Mouse (Mus musculus) liver, embryonic 14.5 days (tissue): ENCODE measurements around the gene Trim26. TPM values are rescaled to one million over a fixed set of nuclear protein-coding genes. Genes with fewer than 3 reads are reported as not detected.
"Not testable (repeated sequence)": the region's sequence is repeated elsewhere in the genome, so short reads cannot be mapped to it uniquely, and the experiment has no call there.

Source experiments
- ATAC-seq: fragments of 200-750 bp; cut with Nextera tagmentation; 2 replicates; pipeline ENCODE4 v1.8.0; 2017; ENCODE audit warnings: moderate number of reproducible peaks, mild to moderate bottlenecking, moderate library complexity; ENCODE audit not compliant: insufficient read depth
- DNase-seq, 3 experiments: peaks; one replicate each; pipeline ENCODE4 v3.0.0-alpha.2; 2012 to 2013; ENCODE audit warnings: low read depth in 3 of 3, low spot score in 3 of 3
- H3K27ac ChIP-seq: fragments of 300-500 bp; sonication (generic); 2 replicates; pipeline ENCODE4 v1.5.1; 2014; ENCODE audit warnings: moderate library complexity, mild to moderate bottlenecking, control low read depth, inconsistent platforms
- H3K27me3 ChIP-seq: fragments of 300-500 bp; sonication (generic); 2 replicates; pipeline ENCODE4 v1.6.1; 2014; ENCODE audit warnings: mild to moderate bottlenecking, low read length, moderate library complexity; ENCODE audit not compliant: control insufficient read depth, insufficient read depth
- H3K36me3 ChIP-seq: fragments of 300-500 bp; sonication (generic); replicated peaks from 2 replicates; pipeline ENCODE4 v1.6.1; 2014; ENCODE audit warnings: low read depth; ENCODE audit not compliant: control insufficient read depth, insufficient read depth
- H3K4me1 ChIP-seq, 2 experiments: fragments of 200-500 bp in 1 of 2; fragments of 300-500 bp in 1 of 2; sonication (generic) in 1 of 2; replicated peaks; 2 replicates each; pipeline ENCODE4 v1.6.1; 2012 to 2014; ENCODE audit warnings: antibody characterized with exemption in 1 of 2, inconsistent platforms in 1 of 2, low read length in 1 of 2; ENCODE audit not compliant: control insufficient read depth in 2 of 2, insufficient read depth in 2 of 2
- H3K4me2 ChIP-seq: fragments of 300-500 bp; sonication (generic); 2 replicates; pipeline ENCODE4 v1.6.1; 2014; ENCODE audit warnings: low read depth, mild to moderate bottlenecking, control low read depth, moderate library complexity
- H3K4me3 ChIP-seq, 2 experiments: fragments of 200-500 bp in 1 of 2; fragments of 300-500 bp in 1 of 2; sonication (generic) in 1 of 2; 2 replicates each; pipeline ENCODE4 v1.5.1; 2012 to 2014; ENCODE audit warnings: low read depth in 2 of 2, low read length in 2 of 2, mild to moderate bottlenecking in 2 of 2, control low read depth in 1 of 2, inconsistent platforms in 1 of 2, moderate library complexity in 1 of 2; ENCODE audit not compliant: insufficient read depth in 1 of 2
- H3K9ac ChIP-seq: fragments of 300-500 bp; sonication (generic); replicated peaks from 2 replicates; pipeline ENCODE4 v1.6.1; 2014; ENCODE audit warnings: mild to moderate bottlenecking, control low read depth, moderate library complexity
- H3K9me3 ChIP-seq: fragments of 300-500 bp; sonication (generic); 2 replicates; pipeline ENCODE4 v1.6.1; 2016; ENCODE audit warnings: low read length, mixed read lengths; ENCODE audit not compliant: control insufficient read depth
- CTCF ChIP-seq: IDR thresholded peaks from 2 replicates; pipeline ENCODE4 v1.5.1; 2016; ENCODE audit warnings: antibody characterized with exemption, low read depth, control low read depth
- EP300 ChIP-seq: IDR thresholded peaks from 2 replicates; pipeline ENCODE4 v1.6.1; 2016; ENCODE audit warnings: antibody characterized with exemption, low read depth
- WGBS: fragments of 180-500 bp; shearing (Covaris S2); extraction: QIAGEN DNeasy Blood & Tissue Kit; methylation state at CpG from one replicate; pipeline ENCODE4 v1.1.7; 2014; ENCODE audit not compliant: insufficient replicate concordance; 5-methylcytosine and 5-hydroxymethylcytosine counted together
- polyA plus RNA-seq, 2 experiments: library from polyadenylated mRNA; depleted of rRNA in 1 of 2; stranded (reverse) in 1 of 2; unstranded in 1 of 2; fragments of >200 nt; fragmentation: Nextera tagmentation in 1 of 2; extraction: Ambion mirVana in 1 of 2; gene quantifications; 2 replicates each; pipeline versions ENCODE4 v1.2.1 to v1.2.3; 2012 to 2014

The Trim26 gene
- polyA plus RNA-seq, 2 experiments: 6.7 to 8.6 TPM

DNA sequence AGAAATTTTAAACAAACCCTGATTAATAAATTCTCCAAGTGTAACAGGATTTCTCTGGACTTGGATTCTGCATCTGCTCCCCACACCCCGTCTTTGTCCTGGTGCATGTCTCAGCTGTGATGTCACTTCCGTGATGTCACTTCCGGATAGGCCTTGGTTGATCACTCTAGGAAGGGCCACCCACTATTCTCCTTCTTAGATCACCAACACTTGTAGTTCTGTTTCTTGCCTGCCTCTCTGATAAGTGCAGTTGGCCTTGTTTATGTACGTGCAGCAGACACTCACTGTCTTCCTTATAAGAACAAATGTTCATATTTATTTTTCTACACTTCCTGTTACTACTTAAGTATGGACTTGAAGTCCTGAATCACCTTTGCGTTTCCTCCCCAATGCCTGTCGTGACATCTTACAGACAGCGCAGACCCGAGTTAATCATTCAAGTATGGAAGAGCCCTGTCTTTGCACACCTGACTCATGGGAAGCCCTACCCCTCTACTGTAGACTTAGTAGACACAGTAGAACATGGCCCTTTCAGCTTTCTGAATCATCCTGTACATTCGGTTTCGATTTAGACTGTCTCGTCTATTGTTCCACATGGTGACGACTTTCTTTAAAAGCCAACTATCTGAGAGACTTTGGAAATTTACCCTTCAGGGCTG is 48.3 kb downstream of the Trim26 start:
- Histone ChIP-seq H3K27me3 (no peaks in the 10 kb centered on the region; the same call in 1 of the 2 replicates), H3K4me1 (peaks cover 0 to 2% of the 10 kb centered on the region in 2 experiments; a peak in 1 of 4 replicates), H3K27ac (no peak overlapping the region), H3K36me3 (no peaks in the 10 kb centered on the region), H3K4me2 (no peak overlapping the region), H3K9me3 (no peaks in the 10 kb centered on the region), H3K4me3 (no peak overlapping the region), H3K9ac (no peak overlapping the region)
- no peak for ATAC-seq
- TF ChIP-seq EP300 (no peak), CTCF (no peak)
- DNase-seq: no peak
- WGBS: 75% methylated on average over 12 of the region's 12 CpGs

DNA sequence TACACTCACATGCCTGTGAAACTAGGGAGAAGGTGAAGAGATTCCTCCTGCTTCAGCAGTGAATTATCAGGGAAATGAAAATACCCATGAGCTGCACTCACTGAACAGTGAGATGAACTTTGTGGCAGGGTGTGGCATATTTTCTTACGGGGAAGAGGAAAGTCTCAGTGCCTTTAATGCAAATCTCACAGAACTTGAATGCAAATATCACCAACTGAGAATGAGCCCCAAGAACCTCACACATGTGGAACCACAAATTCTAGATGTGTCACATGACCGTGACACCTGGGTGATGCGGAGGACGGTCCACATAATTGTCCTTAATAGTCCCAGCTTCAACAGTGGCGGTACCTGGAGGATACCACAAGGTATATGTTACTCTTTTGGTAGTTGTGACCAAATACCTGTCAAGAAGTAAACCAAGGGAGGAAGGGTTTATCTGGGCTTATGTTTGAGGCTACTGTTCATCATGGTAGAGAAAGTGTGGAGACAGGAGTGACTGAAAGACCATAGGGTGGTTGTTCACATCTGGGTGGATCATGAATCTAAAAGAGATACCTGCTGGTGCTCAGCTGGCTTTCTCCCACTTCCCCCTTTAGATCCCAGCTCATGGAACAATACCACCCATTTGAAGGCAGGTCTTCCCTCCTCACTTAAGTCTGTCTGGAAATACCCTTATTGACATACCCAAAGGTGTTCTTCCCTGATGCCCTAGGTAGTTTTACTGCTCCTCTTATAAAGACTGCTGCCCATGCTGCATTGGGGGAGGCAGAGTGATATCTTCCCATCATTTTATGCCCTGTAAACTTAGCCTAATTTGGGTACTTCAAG is 53.4 kb downstream of the Trim26 start, which contains the start of gene Trim40:
TSS of gene Trim40 (minus strand) at position 51 of the 831 bp plus-strand sequence.
- no peak for ATAC-seq
- DNase-seq: no peak
- Histone ChIP-seq H3K27me3 (no peaks in the 10 kb centered on the region; the same call in 1 of the 2 replicates), H3K9me3 (no peaks in the 10 kb centered on the region), H3K27ac (no peak within 1 kb of the TSS), H3K9ac (no peak within 1 kb of the TSS), H3K36me3 (no peaks in the 10 kb centered on the region), H3K4me3 (no peak within 1 kb of the TSS), H3K4me1 (no peaks in the 10 kb centered on the region), H3K4me2 (no peak within 1 kb of the TSS)
- TF ChIP-seq EP300: no peak
- no peak for TF ChIP-seq CTCF
- WGBS: 74% methylated on average over 5 of the region's 5 CpGs

DNA sequence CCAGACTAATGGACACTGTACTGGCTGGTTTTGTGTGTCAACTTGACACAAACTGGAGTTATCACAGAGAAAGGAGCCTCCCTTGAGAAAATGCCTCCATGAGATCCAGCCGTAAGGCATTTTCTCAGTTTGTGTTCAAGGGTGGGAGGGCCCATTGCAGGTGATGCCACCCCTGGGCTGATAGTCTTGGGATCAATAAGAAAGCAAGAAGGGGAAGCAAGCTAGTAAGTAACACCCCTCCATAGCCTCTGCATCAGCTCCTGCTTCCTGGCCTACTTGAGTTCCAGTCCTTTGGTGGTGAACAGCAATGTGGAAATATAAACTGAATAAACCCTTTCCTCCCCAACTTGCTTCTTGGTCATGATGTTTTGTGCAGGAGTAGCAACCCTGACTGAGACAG is 54.6 kb downstream of the Trim26 start:
- not testable (repeated sequence) for ATAC-seq, DNase-seq, H3K9me3 ChIP-seq, H3K4me2 ChIP-seq, H3K9ac ChIP-seq, H3K36me3 ChIP-seq, H3K4me1 ChIP-seq, H3K4me3 ChIP-seq, H3K27ac ChIP-seq, H3K27me3 ChIP-seq
- whole genome bisulfite sequencing: 67% methylated on average over 1 of the region's 1 CpGs

DNA sequence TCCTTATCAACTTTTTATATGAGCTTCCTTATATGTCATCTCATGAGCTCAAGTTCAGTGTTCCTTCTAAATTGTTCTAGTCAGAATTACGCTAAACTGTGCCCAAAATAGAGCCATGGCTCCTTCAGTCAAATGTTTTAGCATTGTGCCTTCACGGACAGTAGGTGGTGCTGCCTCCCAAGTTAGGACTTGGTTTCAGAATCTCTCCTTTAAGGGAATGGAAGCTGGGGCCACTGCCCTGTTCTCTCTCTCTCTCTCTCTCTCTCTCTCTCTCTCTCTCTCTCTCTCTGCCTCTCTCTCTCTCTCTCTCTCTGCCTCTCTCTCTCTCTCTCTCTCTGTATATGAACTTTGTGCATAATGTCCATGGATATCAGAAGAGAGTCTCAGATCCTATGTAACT is 55.4 kb downstream of the Trim26 start:
- ATAC-seq: no peak

DNA sequence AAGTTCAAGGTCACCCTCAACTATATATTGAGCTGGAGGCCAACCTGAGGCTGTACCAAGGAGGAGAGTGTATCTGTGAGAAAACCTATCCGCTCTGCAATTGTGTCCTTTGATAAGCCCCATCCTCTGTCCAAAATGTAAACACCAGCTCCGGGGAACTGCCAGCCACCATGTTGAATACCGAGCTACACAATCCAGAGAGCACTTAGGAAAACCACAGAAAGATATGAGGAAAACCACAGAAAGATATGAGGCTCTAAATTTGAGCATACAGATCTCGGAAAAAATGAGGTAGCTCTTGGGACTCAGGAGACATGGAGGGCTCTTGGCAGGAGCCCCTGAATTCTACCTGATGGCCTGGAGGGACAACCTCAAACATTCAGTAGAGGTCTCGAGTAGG is 56.5 kb downstream of the Trim26 start:
- H3K4me3 ChIP-seq: no peak overlapping the region
- no peaks in the 10 kb centered on the region; the same call in 1 of the 2 replicates for H3K27me3 ChIP-seq
- DNase-seq (no peak), ATAC-seq (no peak)
- H3K9me3 ChIP-seq: no peaks in the 10 kb centered on the region
- H3K36me3 ChIP-seq: no peaks in the 10 kb centered on the region
- no peak overlapping the region for H3K27ac ChIP-seq
- no peak for TF ChIP-seq CTCF
- H3K4me1 ChIP-seq: no peaks in the 10 kb centered on the region
- 11% methylated on average over 5 of the region's 5 CpGs for WGBS
- no peak overlapping the region for H3K4me2 ChIP-seq
- H3K9ac ChIP-seq: no peak overlapping the region

More for the DNA sequence above, 55.4 kb downstream of the Trim26 start:
- Histone ChIP-seq H3K4me1 (no peaks in the 10 kb centered on the region), H3K4me3 (no peak overlapping the region), H3K9ac (no peak overlapping the region), H3K9me3 (no peaks in the 10 kb centered on the region), H3K4me2 (no peak overlapping the region), H3K36me3 (no peaks in the 10 kb centered on the region), H3K27me3 (no peaks in the 10 kb centered on the region; the same call in 1 of the 2 replicates), H3K27ac (no peak overlapping the region)
- no peak for DNase-seq
- 6% methylated on average over 2 of the region's 2 CpGs for WGBS
- TF ChIP-seq EP300 (no peak), CTCF (peak; percentile 79)
